Mouse (Mus musculus) retina, adult 2 months (tissue): ENCODE measurements around the gene March1.

Experiments
- DNase-seq: peaks from one replicate; pipeline ENCODE4 v3.0.0-alpha.2; 2012; ENCODE audit warnings: low read depth, low spot score

Gene March1

DNA sequence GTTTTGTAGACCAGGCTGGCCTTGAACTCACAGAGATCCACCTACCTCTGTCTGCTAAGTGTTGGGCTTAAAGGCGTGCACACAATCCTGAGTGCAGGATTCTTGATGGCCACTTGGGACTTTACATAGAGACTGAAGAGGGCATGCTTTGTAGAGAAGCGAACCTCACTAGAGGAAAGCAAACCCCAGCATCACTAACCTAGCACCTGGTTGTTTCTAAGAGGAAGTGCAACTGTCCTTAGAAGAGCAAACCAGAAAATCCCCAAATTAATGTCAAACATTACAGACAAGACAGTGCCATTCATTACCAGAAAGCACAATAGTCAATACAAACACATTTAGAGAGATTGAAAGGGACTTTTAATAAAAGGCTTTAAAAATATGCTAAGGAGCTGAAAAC, 885.7 kb downstream of the March1 start:
- no peak for DNase-seq

DNA sequence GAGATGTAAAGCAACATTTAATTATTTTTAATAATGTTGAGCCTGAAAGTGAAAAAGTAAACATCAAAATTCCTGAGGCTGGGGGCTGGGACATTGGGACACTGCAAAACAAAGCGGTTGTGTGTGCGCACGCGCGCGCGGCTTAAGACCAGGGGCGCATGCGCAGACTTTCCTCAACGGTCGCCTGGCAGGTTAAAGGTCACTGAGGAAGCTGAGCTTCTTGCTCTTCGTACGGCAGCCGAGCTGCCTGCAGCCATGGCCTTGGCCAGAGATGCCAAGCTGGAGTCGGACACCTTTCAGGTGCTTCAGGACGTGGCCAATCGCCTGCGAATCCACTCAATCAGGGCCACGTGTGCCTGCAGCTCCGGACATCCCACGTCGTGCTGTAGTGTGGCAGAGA, 893.8 kb downstream of the March1 start, which contains the start of gene Tktl2:
Gene Tktl2 (plus strand): TSS at position 220 of the 400 bp plus-strand sequence.
- no peak for DNase-seq

DNA sequence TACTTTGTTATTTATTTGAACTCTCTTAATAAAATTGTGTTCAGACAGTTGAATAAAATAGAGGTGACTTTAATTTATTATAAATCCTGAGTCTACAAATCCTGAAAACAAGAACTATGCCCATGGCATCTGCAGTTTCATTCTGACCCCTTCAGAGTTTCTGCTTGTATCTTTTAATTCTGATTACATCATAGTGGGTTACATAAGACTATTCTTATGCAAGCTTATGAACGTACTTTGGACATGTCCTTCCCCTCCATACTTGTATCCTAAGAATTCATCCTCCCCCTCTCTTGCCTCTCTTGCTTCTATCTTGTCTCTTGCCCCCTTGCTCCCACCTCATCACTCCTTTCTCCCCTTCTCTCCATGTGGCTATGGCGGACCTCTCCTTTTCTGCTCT, 901.4 kb downstream of the March1 start:
- DNase-seq, result no peak

DNA sequence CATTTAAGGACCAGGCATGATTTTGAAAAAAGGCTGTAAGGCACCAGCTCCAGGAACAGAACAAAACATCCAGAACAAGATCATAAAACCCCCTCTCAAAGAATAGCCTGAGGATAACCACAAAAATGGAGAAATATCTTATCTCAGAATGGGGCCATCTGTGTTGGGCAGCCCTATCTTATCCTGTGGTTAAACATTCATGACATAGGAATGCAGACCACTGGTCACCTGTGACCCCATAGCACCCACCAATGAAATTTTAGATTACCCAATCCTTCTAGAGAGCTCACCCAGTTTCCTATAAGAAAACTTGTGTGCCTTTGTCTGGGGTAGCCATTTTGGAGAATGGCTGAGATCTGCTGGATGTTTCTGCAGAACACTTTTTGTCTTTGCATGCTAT, 902.9 kb downstream of the March1 start:
- no peak for DNase-seq
